Mouse (Mus musculus) kidney, postnatal 0 days (tissue): ENCODE data around the gene Ddo. TPM values are rescaled to one million over a fixed set of nuclear protein-coding genes. Genes with fewer than 3 reads are reported as not detected.

ENCODE experiments used
- ATAC-seq: fragments of 200-750 bp; cut with Nextera tagmentation; replicated peaks from 2 replicates; pipeline ENCODE4 v1.8.0; 2017; ENCODE audit warnings: low read depth, moderate number of reproducible peaks, moderate TSS enrichment, moderate library complexity; ENCODE audit not compliant: low FRiP score
- DNase-seq: peaks from one replicate; pipeline ENCODE4 v3.0.0-alpha.2; 2016; ENCODE audit warnings: low spot score
- H3K27ac ChIP-seq: fragments of 300-500 bp; sonication (generic); 2 replicates; pipeline ENCODE4 v1.5.1; 2014; ENCODE audit warnings: mild to moderate bottlenecking
- H3K27me3 ChIP-seq: fragments of 300-500 bp; sonication (generic); 2 replicates; pipeline ENCODE4 v1.6.1; 2014; ENCODE audit warnings: low read length, mixed read lengths; ENCODE audit not compliant: insufficient read depth
- H3K36me3 ChIP-seq: fragments of 300-500 bp; sonication (generic); 2 replicates; pipeline ENCODE4 v1.6.1; 2014; ENCODE audit warnings: low read length, mixed read lengths; ENCODE audit not compliant: insufficient read depth
- H3K4me1 ChIP-seq: fragments of 300-500 bp; sonication (generic); replicated peaks from 2 replicates; pipeline ENCODE4 v1.6.1; 2014; ENCODE audit warnings: antibody characterized with exemption, low read length, mixed read lengths; ENCODE audit not compliant: insufficient read depth
- H3K4me2 ChIP-seq: fragments of 300-500 bp; sonication (generic); 2 replicates; pipeline ENCODE4 v1.6.1; 2014; ENCODE audit warnings: mild to moderate bottlenecking, low read length, moderate library complexity, mixed read lengths
- H3K4me3 ChIP-seq: fragments of 300-500 bp; sonication (generic); replicated peaks from 2 replicates; pipeline ENCODE4 v1.5.1; 2014; ENCODE audit warnings: low read depth, low read length
- H3K9ac ChIP-seq: fragments of 300-500 bp; sonication (generic); 2 replicates; pipeline ENCODE4 v1.6.1; 2014; ENCODE audit warnings: low read depth, low read length
- H3K9me3 ChIP-seq: fragments of 300-500 bp; sonication (generic); replicated peaks from 2 replicates; pipeline ENCODE4 v1.6.1; 2016; ENCODE audit warnings: low read length, inconsistent platforms, mixed read lengths
- CTCF ChIP-seq: IDR thresholded peaks from 2 replicates; pipeline ENCODE4 v1.5.1; 2016; ENCODE audit warnings: antibody characterized with exemption, low read depth, mild to moderate bottlenecking, moderate library complexity
- WGBS: fragments of 180-500 bp; shearing (Covaris S2); extraction: QIAGEN DNeasy Blood & Tissue Kit; methylation state at CpG from one replicate; pipeline ENCODE4 v1.1.7; 2014; 5-methylcytosine and 5-hydroxymethylcytosine counted together
- polyA plus RNA-seq: library from polyadenylated mRNA; unstranded; fragments of >200 nt; fragmentation: Nextera tagmentation; extraction: Ambion mirVana; gene quantifications from 2 replicates; pipeline ENCODE4 v1.2.1, GENCODE M21; 2015

Ddo gene
- polyA plus RNA-seq, 1 experiment from 2014 or later = 3.6 TPM

DNA sequence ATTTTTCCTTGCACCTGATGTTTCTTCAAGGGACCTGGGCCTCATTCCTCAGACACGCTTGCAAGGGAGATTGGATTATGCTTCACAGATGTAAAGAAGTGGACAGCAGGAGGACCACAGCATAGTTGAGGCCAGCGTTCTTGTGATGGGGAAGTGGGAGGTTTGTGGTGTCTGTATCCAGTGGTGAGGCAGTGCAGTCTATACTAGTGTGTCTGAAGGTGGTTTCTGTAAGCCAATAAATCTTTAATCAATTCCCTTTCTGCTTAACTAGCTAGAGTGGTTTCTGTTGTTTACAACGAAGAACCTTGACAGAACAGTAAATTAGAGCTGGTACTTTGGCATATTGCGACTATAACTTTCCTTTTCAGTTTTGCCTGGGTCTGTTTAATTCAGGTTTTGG, 68.8 kb downstream of the Ddo start:
- H3K4me3 ChIP-seq = no peak overlapping the region
- H3K4me1 ChIP-seq = no peaks in the 10 kb centered on the region
- DNase-seq = no peak
- no peak overlapping the region for H3K4me2 ChIP-seq
- H3K9ac ChIP-seq = no peak overlapping the region
- ATAC-seq = no peak
- no peaks in the 10 kb centered on the region for H3K9me3 ChIP-seq
- 47% methylated on average over 4 of the region's 4 CpGs for WGBS
- no peak overlapping the region for H3K27ac ChIP-seq
- no peaks in the 10 kb centered on the region for H3K36me3 ChIP-seq
- TF ChIP-seq CTCF = no peak
- no peaks in the 10 kb centered on the region for H3K27me3 ChIP-seq

DNA sequence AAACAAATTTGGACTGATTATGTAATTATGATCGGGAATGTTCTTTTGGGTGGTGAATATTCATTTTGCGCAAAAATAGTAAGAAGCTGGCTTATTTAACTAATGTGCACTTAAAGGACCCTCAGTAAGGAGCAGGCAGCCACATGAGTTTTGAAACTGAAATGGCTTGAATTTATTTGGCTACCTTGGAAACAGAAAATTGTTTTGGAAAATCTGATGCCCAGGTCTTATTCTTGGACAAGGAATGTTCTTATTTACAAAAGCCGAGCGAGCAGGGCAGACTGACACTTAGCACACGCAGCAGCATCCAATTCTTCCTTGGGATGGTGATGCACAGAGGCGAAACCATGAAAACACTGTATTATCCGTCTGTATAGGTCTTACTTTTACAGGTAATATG, 81.3 kb downstream of the Ddo start:
- Histone ChIP-seq H3K4me2 (no peak overlapping the region), H3K27me3 (no peaks in the 10 kb centered on the region), H3K4me3 (no peak overlapping the region), H3K4me1 (no peaks in the 10 kb centered on the region), H3K27ac (no peak overlapping the region), H3K36me3 (no peaks in the 10 kb centered on the region), H3K9ac (no peak overlapping the region), H3K9me3 (no peaks in the 10 kb centered on the region)
- WGBS = 83% methylated on average over 7 of the region's 7 CpGs
- DNase-seq (no peak), ATAC-seq (no peak)
- TF ChIP-seq CTCF = no peak

GRCm38 (mm10) chr10:40713018-40713608, 83.3 kb downstream of the Ddo start:
- no peak overlapping the region for H3K4me3 ChIP-seq
- 26% methylated on average over 9 of the region's 9 CpGs for WGBS
- no peak for TF ChIP-seq CTCF
- H3K4me1 ChIP-seq = no peaks in the 10 kb centered on the region
- 0 out of 2 replicates have a peak overlapping the region, but pooled peaks have one; percentile 5 for H3K27ac ChIP-seq
- H3K9ac ChIP-seq = no peak overlapping the region
- no peaks in the 10 kb centered on the region for H3K36me3 ChIP-seq
- ATAC-seq (peak; percentile 96), DNase-seq (peak; percentile 74)
- no peak overlapping the region for H3K4me2 ChIP-seq
- H3K27me3 ChIP-seq = no peaks in the 10 kb centered on the region
- no peaks in the 10 kb centered on the region for H3K9me3 ChIP-seq

- Histone ChIP-seq H3K4me2 (no peak overlapping the region), H3K27me3 (no peaks in the 10 kb centered on the region), H3K4me3 (no peak overlapping the region), H3K27ac (no peak overlapping the region), H3K9ac (no peak overlapping the region), H3K9me3 (no peaks in the 10 kb centered on the region), H3K4me1 (no peaks in the 10 kb centered on the region), H3K36me3 (no peaks in the 10 kb centered on the region)
- no peak for TF ChIP-seq CTCF
- ATAC-seq (no peak), DNase-seq (no peak)
- 82% methylated on average over 9 of the region's 9 CpGs for WGBS
Measured at GRCm38 (mm10) chr10:40713829-40714228, 84.0 kb downstream of the Ddo start.

GRCm38 (mm10) chr10:40715151-40715550, 85.3 kb downstream of the Ddo start:
- no peak for ATAC-seq
- no peaks in the 10 kb centered on the region for H3K4me1 ChIP-seq
- no peak overlapping the region for H3K27ac ChIP-seq
- no peak overlapping the region for H3K9ac ChIP-seq
- no peak overlapping the region for H3K4me3 ChIP-seq
- H3K4me2 ChIP-seq = no peak overlapping the region
- H3K9me3 ChIP-seq = no peaks in the 10 kb centered on the region
- 93% methylated on average over 4 of the region's 4 CpGs for WGBS
- DNase-seq = no peak
- no peak for TF ChIP-seq CTCF
- no peaks in the 10 kb centered on the region for H3K36me3 ChIP-seq
- no peaks in the 10 kb centered on the region for H3K27me3 ChIP-seq

GRCm38 (mm10) chr10:40716296-40716695, 86.5 kb downstream of the Ddo start:
- Histone ChIP-seq H3K4me2 (no peak overlapping the region), H3K4me1 (no peaks in the 10 kb centered on the region), H3K4me3 (no peak overlapping the region), H3K36me3 (no peaks in the 10 kb centered on the region), H3K27me3 (no peaks in the 10 kb centered on the region), H3K27ac (no peak overlapping the region), H3K9ac (no peak overlapping the region), H3K9me3 (no peaks in the 10 kb centered on the region)
- no peak for ATAC-seq
- DNase-seq = no peak
- no peak for TF ChIP-seq CTCF
- 47% methylated on average over 8 of the region's 8 CpGs for WGBS

DNA sequence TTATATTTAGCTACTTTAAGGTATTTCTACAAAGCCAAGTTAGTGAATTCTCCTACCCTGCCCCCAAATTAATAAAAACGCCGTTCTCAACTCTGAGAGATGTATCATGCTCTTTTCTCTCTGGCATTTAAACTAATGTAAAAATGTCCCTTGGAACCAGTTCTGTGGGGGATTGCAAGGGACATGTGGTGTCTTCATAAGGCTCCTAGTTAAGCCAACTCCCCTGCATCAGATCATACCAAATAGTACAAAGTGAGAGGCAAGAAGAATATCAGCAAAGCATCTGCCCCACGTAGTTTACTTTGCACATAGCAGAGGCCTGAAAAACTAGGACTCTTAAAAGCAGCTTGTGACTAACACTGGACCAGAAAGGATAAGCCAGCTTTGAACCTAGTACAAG, 86.9 kb downstream of the Ddo start:
- Histone ChIP-seq H3K27ac (no peak overlapping the region), H3K4me3 (no peak overlapping the region), H3K27me3 (no peaks in the 10 kb centered on the region), H3K4me2 (no peak overlapping the region), H3K9ac (no peak overlapping the region), H3K4me1 (no peaks in the 10 kb centered on the region), H3K9me3 (no peaks in the 10 kb centered on the region), H3K36me3 (no peaks in the 10 kb centered on the region)
- ATAC-seq (no peak), DNase-seq (no peak)
- no peak for TF ChIP-seq CTCF
- WGBS = 56% methylated on average over 3 of the region's 3 CpGs
